Mouse (Mus musculus): Measurements from ENCODE around the gene Fhod1.

Gene Fhod1

GRCm38 (mm10) chr8:105318662-105319190 is 29.0 kb downstream of the Fhod1 start:
- DNase-seq (ENCODE audit: low read depth, low spot score) = peak; percentile 51

- no peak for DNase-seq (ENCODE audit: low read depth, low spot score)
These were observed 29.8 kb downstream of the Fhod1 start for GRCm38 (mm10) chr8:105317941-105318340.

GRCm38 (mm10) chr8:105315073-105315769 is 32.5 kb downstream of the Fhod1 start:
- DNase-seq (ENCODE audit: low read depth, low spot score) = no peak

GRCm38 (mm10) chr8:105313622-105314402 is 33.9 kb downstream of the Fhod1 start:
- no peak for DNase-seq (ENCODE audit: low read depth, low spot score)

- no peak for DNase-seq (ENCODE audit: low read depth, low spot score)
These were observed 34.8 kb downstream of the Fhod1 start for GRCm38 (mm10) chr8:105312891-105313481.

GRCm38 (mm10) chr8:105311718-105312117 is 36.0 kb downstream of the Fhod1 start:
- no peak for DNase-seq (ENCODE audit: low read depth, low spot score)

GRCm38 (mm10) chr8:105310118-105310517 is 37.6 kb downstream of the Fhod1 start:
- no peak for DNase-seq (ENCODE audit: low read depth, low spot score)

- peak; percentile 97 for DNase-seq (ENCODE audit: low read depth, low spot score)
These were observed 38.5 kb downstream of the Fhod1 start for GRCm38 (mm10) chr8:105309142-105309847.

- DNase-seq (ENCODE audit: low read depth, low spot score) = no peak
These were observed 39.3 kb downstream of the Fhod1 start for GRCm38 (mm10) chr8:105308428-105308827.

- DNase-seq (ENCODE audit: low read depth, low spot score) = no peak
These were observed 40.1 kb downstream of the Fhod1 start for GRCm38 (mm10) chr8:105307670-105308069.

- DNase-seq (ENCODE audit: low read depth, low spot score) = peak; percentile 64
These were observed 41.5 kb downstream of the Fhod1 start for GRCm38 (mm10) chr8:105306146-105306691.

GRCm38 (mm10) chr8:105305211-105306145 is 42.3 kb downstream of the Fhod1 start, which contains the start of gene Elmo3:
Gene Elmo3, plus strand, starts transcription at chr8:105305601.
- peak; percentile 76 for DNase-seq (ENCODE audit: low read depth, low spot score)

- DNase-seq (ENCODE audit: low read depth, low spot score) = peak; percentile 58
These were observed 43.2 kb downstream of the Fhod1 start for GRCm38 (mm10) chr8:105304325-105305210.

GRCm38 (mm10) chr8:105303874-105304273 is 43.9 kb downstream of the Fhod1 start:
- DNase-seq (ENCODE audit: low read depth, low spot score) = peak; percentile 22

- peak; percentile 61 for DNase-seq (ENCODE audit: low read depth, low spot score)
These were observed 44.4 kb downstream of the Fhod1 start for GRCm38 (mm10) chr8:105303396-105303795.

GRCm38 (mm10) chr8:105299962-105300361 is 47.8 kb downstream of the Fhod1 start:
- no peak for DNase-seq (ENCODE audit: low read depth, low spot score)

GRCm38 (mm10) chr8:105298351-105299252 is 49.2 kb downstream of the Fhod1 start:
- DNase-seq (ENCODE audit: low read depth, low spot score) = no peak

Measured in brain, adult 2 months (tissue).